Mouse (Mus musculus): Measurements from ENCODE around the gene Slamf1. TPM values are rescaled to one million over a fixed set of nuclear protein-coding genes. Genes with fewer than 3 reads are reported as not detected.

The Slamf1 gene
- total RNA-seq (2015) (0.73 and 0.77 TPM in 2 replicates), total RNA-seq (2017) (0.29 and 0.41 TPM in 2 replicates)

DNA sequence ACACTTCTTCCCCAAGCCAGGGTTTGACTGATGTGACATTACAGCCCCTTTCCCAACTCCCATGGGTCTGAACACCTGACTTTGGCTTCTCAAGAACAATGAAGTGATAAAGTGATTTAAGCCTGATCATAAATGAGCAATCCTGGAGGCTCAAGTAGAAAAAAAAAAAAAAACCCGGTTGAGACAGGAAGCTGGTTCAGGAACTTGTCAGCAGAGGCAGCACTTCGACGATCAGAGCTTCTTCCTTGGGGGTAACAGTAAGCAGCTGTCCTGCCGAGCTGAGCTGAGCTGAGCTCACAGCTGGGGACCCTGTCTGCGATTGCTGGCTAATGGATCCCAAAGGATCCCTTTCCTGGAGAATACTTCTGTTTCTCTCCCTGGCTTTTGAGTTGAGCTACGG lies at the start of gene Slamf1:
Gene Slamf1, plus strand, starts transcription at position 230 of the 400 bp plus-strand sequence.
- peak; percentile 63 for ATAC-seq (replicated peaks; ENCODE audit: poor library complexity)

DNA sequence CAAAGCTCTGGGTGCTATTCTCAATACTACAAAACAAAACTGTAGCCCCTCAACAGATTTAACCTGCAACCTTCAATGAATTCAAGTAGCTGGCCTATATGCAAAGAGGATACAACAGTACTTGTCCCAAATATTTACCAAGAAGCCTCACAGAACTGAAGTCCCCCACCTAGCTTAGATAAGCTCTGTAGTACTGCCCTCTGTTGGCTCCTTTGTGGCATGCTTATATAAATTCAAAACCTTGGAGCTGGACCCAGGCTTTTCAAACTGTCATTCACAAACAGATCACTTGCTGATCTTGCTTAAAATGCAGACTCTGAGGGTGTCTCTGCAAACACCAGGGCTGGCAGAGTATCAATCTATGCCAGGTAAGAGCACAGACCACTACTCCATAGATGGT lies 35.7 kb upstream of the Slamf1 start:
- ATAC-seq (replicated peaks; ENCODE audit: poor library complexity) = peak; percentile 48; the same call in 1 of the 2 replicates

DNA sequence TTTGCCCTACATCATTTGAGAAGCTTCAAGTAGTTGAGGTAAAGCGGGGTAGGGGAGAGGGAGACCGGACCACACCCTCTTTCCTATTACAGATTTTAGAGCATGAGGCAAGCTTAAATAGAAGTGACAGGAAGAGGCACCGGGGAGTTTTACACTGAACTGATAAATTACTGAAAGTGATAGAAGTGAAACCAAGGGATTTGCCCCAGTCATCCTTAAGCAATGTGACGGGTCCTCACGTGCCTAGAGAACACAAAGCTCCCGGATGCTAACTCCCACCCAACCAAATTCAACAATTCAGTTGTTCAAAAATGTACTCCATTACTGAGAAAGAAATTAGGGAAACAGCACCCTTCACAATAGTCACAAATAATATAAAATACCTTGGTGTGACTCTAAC lies 32.0 kb upstream of the Slamf1 start:
- no peak for ATAC-seq (replicated peaks; ENCODE audit: poor library complexity)

- no peak for ATAC-seq (replicated peaks; ENCODE audit: poor library complexity)
Measured at GRCm38 (mm10) chr1:171748127-171748969, 18.6 kb upstream of the Slamf1 start.

- peak; percentile 74 for ATAC-seq (replicated peaks; ENCODE audit: poor library complexity)
Measured at GRCm38 (mm10) chr1:171761853-171762448, 5.0 kb upstream of the Slamf1 start.

- no peak for ATAC-seq (replicated peaks; ENCODE audit: poor library complexity)
Measured at GRCm38 (mm10) chr1:171770996-171771395, 4.1 kb downstream of the Slamf1 start.

- no peak for ATAC-seq (replicated peaks; ENCODE audit: poor library complexity)
Measured at GRCm38 (mm10) chr1:171772121-171772735, 5.3 kb downstream of the Slamf1 start.

- ATAC-seq (replicated peaks; ENCODE audit: poor library complexity) = peak; percentile 41
Measured at GRCm38 (mm10) chr1:171773232-171773989, 6.5 kb downstream of the Slamf1 start.

- no peak for ATAC-seq (replicated peaks; ENCODE audit: poor library complexity)
Measured at GRCm38 (mm10) chr1:171774266-171774665, 7.3 kb downstream of the Slamf1 start.

GRCm38 (mm10) chr1:171774678-171775077 lies 7.8 kb downstream of the Slamf1 start:
- no peak for ATAC-seq (replicated peaks; ENCODE audit: poor library complexity)

- ATAC-seq (replicated peaks; ENCODE audit: poor library complexity) = no peak
Measured at GRCm38 (mm10) chr1:171775781-171776180, 8.9 kb downstream of the Slamf1 start.

GRCm38 (mm10) chr1:171777026-171777425 lies 10.1 kb downstream of the Slamf1 start:
- ATAC-seq (replicated peaks; ENCODE audit: poor library complexity) = no peak

DNA sequence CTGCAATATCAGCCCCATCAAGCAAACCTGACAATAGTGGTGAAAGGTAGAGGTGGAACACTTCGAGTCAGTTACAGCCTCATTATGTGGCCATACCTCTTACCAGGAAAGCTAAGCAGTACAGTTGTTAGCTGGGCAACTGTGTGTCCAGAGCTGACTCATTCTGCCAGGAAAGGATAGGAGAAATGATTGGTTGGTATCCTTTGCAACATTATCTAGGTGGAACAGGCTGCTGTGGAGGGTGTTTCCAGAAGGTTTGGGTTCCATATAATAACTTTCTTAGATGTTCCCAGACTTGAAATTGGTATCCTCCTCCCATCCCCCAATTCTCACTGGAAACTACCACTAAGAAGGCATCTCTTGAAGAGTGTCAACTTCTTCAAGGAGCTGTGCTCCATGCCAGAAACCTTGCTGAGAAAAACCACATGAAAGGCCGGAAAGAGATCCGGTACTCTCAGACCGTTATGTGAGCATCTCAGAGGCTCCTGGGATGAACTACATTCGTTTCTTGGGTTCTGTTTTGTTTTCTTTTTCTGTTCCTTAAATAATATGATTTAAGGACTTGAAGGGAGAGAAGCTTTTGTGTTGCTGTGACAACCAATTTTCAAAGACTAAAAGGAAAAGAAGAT lies 15.5 kb downstream of the Slamf1 start:
- no peak for ATAC-seq (replicated peaks; ENCODE audit: poor library complexity)

- ATAC-seq (replicated peaks; ENCODE audit: poor library complexity) = no peak
Measured at GRCm38 (mm10) chr1:171785871-171786270, 18.9 kb downstream of the Slamf1 start.

DNA sequence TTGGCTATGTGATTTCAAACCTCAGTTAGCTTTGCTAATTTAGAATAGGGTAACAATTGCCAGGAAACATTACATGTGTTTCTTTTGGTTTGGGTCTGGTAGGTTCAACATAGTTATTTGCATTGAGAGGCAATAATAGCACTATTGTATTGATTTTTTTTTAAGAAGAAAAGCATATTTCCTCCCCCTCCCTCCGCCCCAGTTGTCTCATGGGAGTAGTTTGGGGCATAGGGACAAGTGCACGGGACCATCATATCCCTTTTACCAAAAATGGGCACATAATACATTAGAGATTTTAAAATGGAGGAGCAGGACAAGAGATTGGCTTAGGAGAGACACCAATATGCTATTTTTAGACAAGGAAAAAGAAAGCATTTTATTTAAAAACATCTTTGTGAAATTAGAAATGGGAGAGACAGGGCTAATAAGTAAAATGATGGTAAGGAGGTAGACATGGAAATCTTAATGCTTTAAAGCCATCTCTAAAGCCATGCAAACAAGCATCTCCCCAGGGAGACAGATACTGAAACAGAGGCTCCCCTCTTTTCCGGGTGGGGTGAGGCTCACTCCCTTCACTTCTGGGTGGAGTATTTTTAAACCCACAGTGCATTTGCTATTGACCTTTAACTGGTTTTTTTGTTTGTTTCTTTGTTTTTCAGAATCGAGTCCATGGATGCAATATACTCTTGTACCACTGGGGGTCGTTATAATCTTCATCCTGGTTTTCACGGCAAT lies 20.5 kb downstream of the Slamf1 start:
- no peak for ATAC-seq (replicated peaks; ENCODE audit: poor library complexity)

DNA sequence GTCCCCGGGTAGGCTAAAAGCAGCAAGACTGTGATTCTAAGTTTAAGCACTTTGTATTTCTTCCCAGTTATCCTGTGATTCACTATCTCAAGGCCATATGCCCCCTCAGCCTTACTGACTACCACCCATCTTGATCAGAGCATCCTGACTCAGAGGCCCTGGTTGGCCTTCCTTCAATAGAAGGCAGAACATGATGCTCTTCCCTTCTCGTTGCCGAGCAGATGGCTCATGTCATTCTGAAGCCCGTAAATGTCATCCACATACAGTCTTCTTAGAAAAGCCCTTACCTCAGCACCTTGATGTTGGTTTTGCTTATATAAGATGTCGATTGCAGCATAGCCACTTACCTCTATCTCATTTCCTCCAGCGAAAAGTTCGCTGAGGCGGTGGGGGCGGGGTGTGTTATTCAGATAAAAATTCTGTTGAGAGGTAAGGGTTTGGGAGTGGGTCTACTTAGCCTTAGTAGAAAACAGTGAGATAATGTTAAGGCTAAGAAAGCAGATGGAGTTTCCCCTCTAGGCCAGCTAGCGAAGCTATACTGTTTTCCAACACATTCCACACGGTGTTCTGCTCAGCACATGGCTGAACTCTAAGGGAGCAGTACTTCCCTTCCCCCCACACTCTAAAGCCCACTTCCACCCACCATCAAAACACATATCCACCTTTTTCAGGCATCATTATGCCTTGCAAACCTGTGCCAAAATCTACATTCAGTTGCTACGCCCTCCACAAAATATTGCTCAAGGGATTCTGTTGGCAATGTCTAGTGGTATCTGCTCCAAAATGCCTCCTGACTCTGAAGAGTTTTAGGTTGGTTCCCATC lies 21.7 kb downstream of the Slamf1 start:
- ATAC-seq (replicated peaks; ENCODE audit: poor library complexity) = peak; percentile 80

GRCm38 (mm10) chr1:171789407-171789806 lies 22.5 kb downstream of the Slamf1 start:
- no peak for ATAC-seq (replicated peaks; ENCODE audit: poor library complexity)

GRCm38 (mm10) chr1:171791491-171791890 lies 24.6 kb downstream of the Slamf1 start:
- ATAC-seq (replicated peaks; ENCODE audit: poor library complexity) = no peak

GRCm38 (mm10) chr1:171796185-171796584 lies 29.3 kb downstream of the Slamf1 start:
- peak; percentile 49; the same call in 1 of the 2 replicates for ATAC-seq (replicated peaks; ENCODE audit: poor library complexity)

All from megakaryocyte progenitor cell, adult 5-6 weeks (primary cell).